Mouse (Mus musculus): ENCODE measurements around the gene Entpd8.

The Entpd8 gene

GRCm38 (mm10) chr2:25080076-25080475 lies at the start of gene Entpd8:
TSS of gene Entpd8 (plus strand) at chr2:25080304.
- no peak for DNase-seq (ENCODE audit: low read depth)

GRCm38 (mm10) chr2:25034994-25035393 lies 45.1 kb upstream of the Entpd8 start:
- DNase-seq (ENCODE audit: low read depth): no peak

- no peak for DNase-seq (ENCODE audit: low read depth)
Observed at GRCm38 (mm10) chr2:25040089-25040488, 40.0 kb upstream of the Entpd8 start.

DNA sequence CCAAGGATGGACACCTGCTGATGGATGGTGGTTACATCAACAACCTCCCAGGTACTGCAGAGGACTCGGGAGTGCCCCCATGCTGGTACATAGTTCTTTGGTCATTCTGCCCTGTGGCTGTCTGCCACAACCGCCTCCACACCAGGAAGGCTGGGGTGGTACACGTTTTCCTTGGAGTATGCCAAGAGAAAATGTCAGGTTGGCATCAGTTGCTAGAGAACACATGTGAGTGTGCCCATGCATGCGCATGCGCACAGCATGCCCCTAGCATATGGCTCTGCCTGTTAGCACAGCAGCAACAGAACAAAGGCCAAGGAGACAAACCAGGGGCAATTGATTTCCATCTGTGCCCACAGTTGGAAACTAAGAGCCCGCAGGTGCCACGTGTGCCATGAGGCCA lies 29.2 kb upstream of the Entpd8 start:
- no peak for DNase-seq (ENCODE audit: low read depth)

DNA sequence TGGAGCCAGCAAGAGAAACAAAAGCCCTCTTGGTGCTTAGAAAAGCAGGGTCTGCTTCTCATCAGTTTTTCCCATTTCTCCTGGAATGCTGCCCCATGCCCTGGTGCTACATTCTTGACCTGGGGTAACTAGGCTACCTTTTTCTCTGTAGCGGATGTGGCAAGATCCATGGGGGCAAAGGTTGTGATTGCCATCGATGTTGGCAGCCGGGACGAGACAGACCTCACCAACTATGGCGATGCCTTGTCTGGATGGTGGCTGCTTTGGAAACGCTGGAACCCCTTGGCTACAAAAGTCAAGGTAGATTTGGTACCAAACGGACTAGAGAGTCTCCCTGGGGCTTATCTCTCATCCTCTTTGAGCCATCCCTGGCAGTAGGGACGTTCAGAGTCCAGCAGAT lies 28.7 kb upstream of the Entpd8 start:
- DNase-seq (ENCODE audit: low read depth): no peak

- no peak for DNase-seq (ENCODE audit: low read depth)
Observed at GRCm38 (mm10) chr2:25053101-25053500, 27.0 kb upstream of the Entpd8 start.

DNA sequence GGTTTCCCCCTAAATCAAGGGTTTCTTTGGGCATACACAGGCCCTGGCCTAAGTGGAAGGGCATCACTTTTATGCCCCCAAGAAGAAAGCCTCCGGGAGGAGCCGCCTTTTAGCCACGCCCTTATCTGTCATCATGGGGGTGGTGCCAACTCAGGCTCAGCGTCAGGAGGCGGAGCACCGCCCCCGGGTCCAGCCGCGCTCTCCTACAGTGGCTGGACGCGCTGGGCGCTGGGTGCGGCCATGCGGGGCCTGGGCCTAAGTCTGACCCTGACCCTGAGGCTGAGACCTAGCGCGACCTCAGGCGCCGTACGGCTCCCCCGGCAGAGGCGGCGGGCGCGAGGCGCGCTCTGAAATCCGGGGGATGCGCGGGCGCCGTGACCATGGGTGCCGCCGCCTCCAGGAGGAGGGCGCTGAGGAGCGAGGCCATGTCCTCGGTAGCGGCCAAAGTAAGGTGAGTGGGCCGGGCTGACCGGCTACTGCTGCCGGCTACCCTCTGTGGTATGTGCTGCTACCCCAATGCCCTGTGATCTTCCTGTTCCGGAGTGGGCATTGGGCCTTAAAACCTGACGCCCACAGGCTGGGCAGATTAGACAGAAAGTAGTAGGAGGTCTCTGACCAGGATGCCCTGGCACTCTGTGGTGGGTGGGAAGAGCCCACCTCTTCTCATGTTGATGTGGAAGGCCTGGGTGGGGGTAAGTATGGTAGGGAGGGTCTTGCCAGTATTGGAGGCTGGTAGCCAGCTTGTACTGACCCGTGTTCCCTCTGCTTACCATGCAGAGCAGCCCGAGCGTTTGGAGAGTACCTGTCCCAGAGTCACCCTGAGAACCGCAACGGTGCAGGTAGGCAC lies 25.7 kb upstream of the Entpd8 start, which contains the start of gene Nsmf:
TSS of gene Nsmf (plus strand) at position 135 of the 847 bp plus-strand sequence.
- DNase-seq (ENCODE audit: low read depth): peak; percentile 70

DNA sequence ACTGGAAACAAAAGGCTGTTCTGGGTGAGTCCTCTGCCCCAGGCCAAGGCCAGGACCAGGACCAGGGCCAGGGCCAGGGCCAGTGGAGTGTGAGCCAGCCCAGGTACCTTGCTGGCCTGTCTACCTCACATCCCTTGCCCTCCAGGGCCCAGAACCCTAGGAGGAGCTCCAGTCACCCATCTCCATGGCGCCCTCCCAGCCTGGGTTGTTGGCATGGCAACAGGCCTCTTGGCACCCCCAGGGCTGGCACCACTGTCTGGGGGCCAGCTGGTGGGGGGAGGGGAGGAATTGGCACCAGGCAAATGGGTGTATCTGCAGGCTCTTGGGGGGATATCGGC lies 25.1 kb upstream of the Entpd8 start:
- no peak for DNase-seq (ENCODE audit: low read depth)

DNA sequence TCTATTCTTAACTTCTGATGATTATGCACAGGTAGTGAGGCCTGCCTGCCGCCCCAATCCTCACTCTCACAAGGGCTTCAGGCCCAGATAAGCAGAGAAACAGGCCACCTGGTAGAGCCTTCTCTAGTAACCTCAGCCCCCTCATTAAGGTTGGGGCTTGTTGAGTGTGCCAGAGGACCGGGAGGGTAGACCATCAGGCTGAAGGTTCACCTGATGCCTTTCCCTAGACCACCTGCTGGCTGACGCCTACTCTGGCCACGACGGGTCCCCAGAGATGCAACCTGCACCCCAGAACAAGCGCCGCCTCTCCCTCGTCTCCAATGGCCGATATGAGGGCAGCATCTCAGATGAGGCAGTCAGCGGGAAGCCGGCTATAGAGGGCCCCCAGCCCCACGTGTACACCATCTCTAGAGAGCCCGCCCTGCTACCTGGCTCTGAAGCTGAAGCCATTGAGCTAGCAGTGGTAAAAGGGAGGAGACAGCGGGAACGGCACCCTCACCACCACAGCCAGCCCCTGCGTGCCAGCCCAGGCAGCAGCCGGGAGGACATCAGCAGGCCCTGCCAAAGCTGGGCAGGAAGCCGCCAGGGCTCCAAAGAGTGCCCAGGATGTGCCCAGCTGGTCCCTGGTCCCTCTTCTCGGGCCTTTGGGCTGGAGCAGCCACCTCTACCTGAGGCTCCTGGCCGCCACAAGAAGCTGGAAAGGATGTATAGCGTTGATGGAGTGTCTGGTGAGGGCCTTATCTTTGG lies 24.5 kb upstream of the Entpd8 start:
- DNase-seq (ENCODE audit: low read depth): no peak

DNA sequence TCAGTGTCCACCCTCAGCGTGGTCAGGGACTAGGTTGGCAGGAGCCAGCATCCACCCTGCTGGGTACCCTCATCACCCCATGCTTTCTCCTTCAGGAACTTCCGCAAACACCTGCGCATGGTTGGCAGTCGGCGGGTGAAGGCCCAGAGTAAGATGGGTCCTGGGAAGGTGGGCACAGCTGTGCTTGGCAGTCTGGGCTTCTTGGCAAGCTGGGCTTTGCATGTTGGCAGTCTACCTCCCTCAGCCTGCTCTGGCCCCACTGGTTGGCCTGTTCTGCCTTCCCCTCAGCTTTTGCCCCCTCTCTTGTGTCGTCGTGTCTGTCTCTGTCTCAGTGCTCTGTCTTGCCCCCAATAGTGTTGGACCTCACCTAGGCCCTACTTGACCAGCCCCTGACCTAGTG lies 21.2 kb upstream of the Entpd8 start:
- DNase-seq (ENCODE audit: low read depth): no peak

DNA sequence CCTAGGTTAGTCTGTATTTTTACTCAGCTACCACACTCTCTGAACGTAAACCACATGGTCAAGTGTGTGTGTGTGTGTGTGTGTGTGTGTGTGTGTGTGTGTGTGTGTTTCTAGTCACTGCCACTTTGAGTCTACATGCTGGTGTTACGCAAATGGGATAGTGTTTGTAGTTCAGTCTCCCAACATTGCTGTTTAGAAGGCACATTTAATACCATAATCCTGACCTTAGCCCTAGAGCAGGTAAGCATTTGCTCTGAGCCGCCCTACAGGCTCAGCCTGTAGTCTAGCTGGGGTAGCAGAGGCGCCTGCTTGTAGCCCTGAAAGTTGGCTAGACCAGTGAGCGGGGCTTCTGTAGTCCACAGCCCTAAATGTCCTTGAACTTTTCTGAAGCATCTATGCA lies 16.6 kb upstream of the Entpd8 start:
- DNase-seq (ENCODE audit: low read depth): no peak

DNA sequence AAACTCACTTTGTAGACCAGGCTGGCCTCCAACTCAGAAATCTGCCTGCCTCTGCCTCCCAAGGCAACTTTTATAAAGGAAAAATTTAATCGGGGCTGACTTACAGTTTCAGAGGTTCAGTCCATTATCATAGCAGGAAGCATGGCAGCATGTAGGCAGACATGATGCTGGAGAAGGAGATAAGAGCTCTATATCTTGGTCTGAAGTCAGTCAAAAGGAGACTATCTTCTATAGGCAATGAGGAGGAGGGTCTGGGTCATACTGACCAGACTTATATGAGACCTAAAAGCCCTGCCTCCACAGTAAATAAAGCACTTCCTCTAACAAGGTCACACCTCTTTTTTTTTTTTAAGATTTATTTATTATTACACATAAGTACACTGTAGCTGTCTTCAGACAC lies 15.8 kb upstream of the Entpd8 start:
- no peak for DNase-seq (ENCODE audit: low read depth)

GRCm38 (mm10) chr2:25065537-25065936 lies 14.6 kb upstream of the Entpd8 start:
- no peak for DNase-seq (ENCODE audit: low read depth)

- no peak for DNase-seq (ENCODE audit: low read depth)
Observed at GRCm38 (mm10) chr2:25066552-25066951, 13.6 kb upstream of the Entpd8 start.

DNA sequence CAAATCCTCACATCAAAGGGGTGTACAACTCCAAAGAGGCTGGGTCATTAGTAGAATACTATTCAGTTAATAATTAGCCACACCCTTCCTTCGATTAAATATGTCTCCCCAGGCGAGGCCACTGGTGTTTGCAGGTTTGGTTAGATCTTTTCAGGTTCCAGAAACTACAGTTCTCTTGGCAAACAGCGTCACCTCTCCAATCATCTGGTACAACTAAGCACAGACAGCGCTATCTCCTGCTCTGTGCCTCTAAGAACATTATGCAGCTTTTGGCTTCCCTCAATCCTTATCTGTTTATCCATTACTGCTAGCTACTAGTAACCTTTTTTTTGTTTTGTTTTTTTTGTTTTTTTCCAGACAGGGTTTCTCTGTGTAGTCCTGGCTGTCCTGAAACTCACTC lies 10.6 kb upstream of the Entpd8 start:
- DNase-seq (ENCODE audit: low read depth): no peak

DNA sequence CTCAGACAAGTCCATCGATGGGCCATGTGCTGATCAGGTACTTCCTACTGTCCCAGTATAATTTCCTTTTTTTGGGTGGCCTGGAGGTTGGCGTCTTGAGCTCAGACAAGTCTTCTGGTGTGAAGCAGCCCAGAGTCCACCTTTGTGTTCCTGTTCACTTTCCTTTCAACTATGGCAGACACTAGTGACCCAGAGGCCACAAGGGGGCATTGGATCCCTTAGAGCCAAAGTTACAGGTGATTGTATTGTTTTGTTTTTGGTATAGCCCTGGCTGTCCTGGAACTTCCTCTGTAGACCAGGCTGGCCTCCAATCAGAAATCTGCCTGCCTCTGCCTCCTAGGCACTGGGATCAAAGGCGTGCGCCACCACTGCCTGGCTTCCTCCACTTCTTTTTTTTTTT lies 7.7 kb upstream of the Entpd8 start:
- no peak for DNase-seq (ENCODE audit: low read depth)

- DNase-seq (ENCODE audit: low read depth): no peak
Observed at GRCm38 (mm10) chr2:25075506-25075905, 4.6 kb upstream of the Entpd8 start.

- DNase-seq (ENCODE audit: low read depth): no peak
Observed at GRCm38 (mm10) chr2:25078967-25079366, 1.1 kb upstream of the Entpd8 start.

DNA sequence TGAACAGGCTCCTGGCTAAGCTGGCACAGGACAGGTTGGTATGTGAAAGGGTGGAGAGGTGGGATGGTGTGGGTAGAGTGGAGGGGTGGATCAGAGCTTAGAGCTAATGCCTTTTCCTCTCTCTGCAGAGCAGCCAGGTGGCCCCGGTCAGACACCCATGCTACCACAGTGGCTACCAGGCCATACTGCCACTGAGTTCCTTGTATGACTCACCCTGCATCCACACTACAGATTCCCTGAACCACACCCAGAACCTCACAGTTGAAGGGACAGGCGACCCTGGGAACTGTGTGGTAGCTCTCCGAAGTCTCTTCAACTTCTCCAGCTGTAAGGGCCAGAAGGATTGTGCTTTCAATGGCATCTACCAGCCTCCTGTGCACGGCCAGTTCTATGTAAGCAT lies 3.6 kb downstream of the Entpd8 start:
- DNase-seq (ENCODE audit: low read depth): no peak

GRCm38 (mm10) chr2:25085571-25085970 lies 5.5 kb downstream of the Entpd8 start:
- DNase-seq (ENCODE audit: low read depth): no peak

DNA sequence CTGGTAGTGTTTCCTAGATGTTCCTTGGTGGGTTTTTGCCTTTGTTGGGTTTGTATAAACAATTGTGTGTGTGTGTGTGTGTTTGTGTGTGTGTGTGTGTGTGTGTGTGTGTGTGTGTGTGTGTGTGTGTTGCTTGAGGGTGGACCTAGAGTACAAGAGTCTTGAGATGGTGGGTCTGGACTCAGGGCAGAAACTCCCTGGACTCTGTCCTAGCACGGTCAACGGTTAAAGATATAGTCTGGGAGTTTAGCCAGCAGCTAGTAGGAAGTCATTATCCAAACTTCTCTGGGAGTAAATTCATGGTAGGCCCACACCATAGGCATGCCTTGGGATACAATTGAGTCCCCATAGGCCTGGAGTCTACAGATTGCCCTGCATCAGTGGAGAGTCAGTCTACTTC lies 7.7 kb downstream of the Entpd8 start:
- DNase-seq (ENCODE audit: low read depth): no peak

DNA sequence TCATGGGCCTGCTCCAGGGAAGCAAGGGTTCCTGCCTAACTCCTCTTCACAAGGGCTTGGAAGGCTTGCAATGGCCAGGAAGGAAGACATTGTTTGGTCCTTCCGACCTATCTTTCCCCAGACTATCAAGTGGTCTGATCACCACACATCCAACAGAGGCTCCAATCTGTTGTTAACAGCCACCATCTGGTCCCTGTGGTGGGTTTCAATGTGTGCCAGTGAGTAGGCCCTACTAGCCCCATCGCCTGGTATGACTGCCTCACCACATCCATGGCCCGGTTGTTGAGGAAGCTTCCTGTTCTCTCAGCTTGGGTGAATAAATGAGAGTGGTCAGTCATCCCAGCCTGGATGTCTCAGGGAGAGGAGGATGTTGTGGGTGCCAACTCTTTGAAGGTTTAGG lies 8.5 kb downstream of the Entpd8 start:
- no peak for DNase-seq (ENCODE audit: low read depth)

DNA sequence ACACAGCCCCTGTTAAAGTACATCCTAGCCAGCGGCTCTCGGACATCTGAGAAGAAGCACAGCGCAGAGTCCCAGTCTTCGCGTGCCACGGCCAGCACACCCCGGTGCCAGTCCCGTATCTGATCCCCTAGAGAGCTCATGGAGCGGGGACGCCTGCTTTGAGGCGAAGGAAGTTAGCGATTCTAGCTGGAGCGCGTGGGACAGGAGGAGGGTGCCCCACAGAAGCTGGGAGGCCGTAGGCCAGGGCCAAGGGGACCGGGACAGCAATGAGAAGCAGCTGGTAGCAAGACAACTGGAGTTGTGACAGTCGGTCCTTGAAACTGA lies 14.6 kb downstream of the Entpd8 start:
- no peak for DNase-seq (ENCODE audit: low read depth)
